Mouse (Mus musculus): ENCODE measurements around the gene Rab43.

DNA sequence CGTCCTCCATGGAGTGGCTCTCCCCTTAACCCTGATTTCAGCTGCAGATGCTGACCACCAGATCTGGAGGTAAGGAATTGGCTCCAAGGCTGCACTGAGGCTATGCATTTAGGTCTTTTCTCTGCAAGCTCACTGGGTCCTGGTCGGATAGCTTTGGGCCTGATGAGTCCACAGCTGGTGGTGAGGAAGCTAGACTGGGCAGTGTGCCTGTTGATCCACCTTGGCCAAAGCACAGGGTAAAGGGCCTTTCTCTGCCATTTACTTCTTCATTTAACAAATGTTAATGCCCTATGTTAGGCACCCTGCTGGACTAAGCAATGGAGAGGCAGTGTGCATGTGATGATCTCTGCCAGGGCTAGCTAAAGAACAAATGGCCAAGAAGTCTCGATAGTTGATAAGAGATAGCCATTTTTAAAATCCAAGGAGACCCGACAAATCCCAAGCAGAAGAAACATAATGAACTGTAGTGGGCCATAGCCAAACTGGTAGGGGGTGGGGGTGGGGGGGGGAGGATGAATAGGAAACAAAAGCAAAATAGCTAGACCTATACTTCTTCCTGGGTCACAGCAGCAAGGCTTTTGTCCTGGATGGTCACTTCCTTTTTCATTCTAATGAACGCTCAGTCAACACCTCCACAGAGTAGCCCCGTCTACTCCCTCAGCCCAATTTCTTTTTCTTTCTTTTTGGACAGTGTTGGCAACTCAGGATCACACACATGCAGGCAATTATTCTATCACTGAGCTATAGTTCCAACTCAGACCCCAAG, 16.4 kb downstream of the Rab43 start:
- no peak for TF ChIP-seq CTCF (IDR thresholded peaks at IDR 0.05; ENCODE audit: extremely low read depth, insufficient read length, insufficient replicate concordance, low read depth, low read length)
- no peak for TF ChIP-seq POLR2A (IDR thresholded peaks at IDR 0.05; ENCODE audit: low read depth, low read length)

All from small intestine, adult 2 months (tissue).